Mouse (Mus musculus) megakaryocyte progenitor cell, adult 5-6 weeks (primary cell): ENCODE measurements around the gene Smad1. TPM values are rescaled to one million over a fixed set of nuclear protein-coding genes. Genes with fewer than 3 reads are reported as not detected.

Experiments
- ATAC-seq: replicated peaks from 2 replicates; pipeline ENCODE4 v1.8.0; 2016; ENCODE audit warnings: mild to moderate bottlenecking, moderate TSS enrichment, inconsistent platforms; ENCODE audit not compliant: poor library complexity
- total RNA-seq, 2 experiments: library from RNA; stranded (forward) in 1 of 2; stranded (reverse) in 1 of 2; fragments of 157-497, 149-512 nt in 1 of 2; fragments of 200-1000 nt in 1 of 2; gene quantifications; 2 replicates each; pipeline versions ENCODE4 v1.2.3 to v1.2.4; 2015 to 2017

The Smad1 gene
- total RNA-seq, 2 experiments from 2014 or later = 12.7 to 15.2 TPM

GRCm38 (mm10) chr8:79360774-79361527 is 38.4 kb downstream of the Smad1 start:
- ATAC-seq = peak; percentile 90

DNA sequence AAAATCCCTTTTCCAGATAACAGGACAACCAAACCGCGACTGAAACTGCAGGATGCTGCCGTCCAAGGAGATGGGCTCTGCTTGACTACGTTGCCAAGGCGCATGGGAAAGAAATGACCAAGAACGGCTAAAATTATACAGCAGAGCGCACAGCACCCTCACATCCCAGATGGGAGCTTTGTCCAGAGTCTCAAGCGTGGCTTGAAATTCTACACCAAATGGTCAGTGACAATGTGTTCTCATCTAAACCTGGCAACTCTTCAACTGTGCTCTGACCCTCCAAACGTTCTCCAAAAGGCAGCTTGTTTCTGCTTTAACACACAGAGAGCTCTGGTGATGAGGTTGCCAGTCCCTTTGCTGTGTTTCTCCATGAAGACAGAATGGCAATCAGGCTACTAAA is 39.0 kb downstream of the Smad1 start:
- ATAC-seq = no peak

- no peak for ATAC-seq
Observed at GRCm38 (mm10) chr8:79355721-79356434, 43.4 kb downstream of the Smad1 start.

GRCm38 (mm10) chr8:79354009-79354408 is 45.3 kb downstream of the Smad1 start:
- no peak for ATAC-seq

DNA sequence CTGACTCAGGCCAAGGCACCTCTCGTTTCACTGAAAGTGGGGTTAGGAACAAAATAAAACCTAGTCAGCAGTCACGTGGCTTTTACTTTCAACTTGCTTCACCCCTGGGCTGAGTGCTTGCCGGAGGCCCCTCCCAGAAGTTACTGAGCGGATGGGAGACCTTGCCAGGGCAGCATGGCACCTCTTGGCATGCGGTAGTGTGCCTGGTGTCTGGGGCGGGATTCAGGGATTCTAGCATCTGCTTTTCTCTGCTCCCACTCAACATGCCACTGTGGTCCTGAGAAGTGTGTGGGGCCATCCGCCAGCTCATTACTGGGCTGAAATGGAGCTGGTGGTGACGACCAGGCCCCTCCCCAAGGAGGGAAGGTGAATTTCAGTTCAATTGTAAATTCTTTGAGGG is 47.4 kb downstream of the Smad1 start:
- no peak for ATAC-seq

GRCm38 (mm10) chr8:79350805-79351204 is 48.5 kb downstream of the Smad1 start:
- no peak for ATAC-seq

DNA sequence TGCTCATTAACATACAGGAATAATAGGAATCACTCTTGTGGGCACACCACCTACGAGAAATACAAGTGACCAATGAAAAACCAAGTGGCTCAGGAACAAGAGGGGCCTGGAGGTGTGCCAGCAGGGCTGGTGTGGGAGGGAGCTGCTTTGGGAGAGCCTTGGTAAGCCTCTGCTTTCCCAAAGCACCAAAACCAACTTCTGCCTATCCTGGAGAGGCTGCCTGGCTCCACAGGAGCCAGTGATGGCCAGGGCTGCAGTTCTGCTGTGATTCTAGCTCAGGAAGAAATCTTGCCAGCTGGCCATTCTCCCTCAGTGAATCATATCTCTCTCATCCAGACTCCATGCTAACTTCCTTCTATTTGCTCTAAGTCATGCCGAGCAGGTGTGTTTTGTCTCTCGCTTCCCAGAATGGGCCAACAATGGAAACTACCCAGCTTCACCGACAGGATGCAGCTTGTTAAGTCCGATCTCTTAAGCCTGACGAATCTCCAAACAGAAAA is 49.2 kb downstream of the Smad1 start:
- peak; percentile 54 for ATAC-seq

DNA sequence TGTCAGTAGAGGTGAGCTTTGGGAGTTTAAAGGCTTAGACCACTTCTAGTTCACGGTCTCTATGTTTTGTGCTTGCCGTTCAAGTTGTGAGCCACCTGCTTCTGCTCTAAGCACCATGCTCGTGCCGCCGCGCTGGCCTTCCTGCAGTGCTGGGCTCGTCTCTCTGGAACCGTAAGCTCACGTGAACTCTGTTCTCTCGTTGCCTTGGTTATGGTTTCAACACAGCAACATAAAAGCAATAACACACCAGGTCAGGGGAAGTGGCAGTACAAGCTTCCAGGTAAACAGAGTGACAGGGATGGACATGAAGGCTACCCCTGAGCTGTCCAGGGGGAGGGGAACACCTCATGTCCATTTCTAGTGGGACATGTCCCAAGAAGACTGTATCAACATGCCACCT is 52.9 kb downstream of the Smad1 start:
- ATAC-seq = no peak

- no peak for ATAC-seq
Observed at GRCm38 (mm10) chr8:79345856-79346255, 53.5 kb downstream of the Smad1 start.

- no peak for ATAC-seq
Observed at GRCm38 (mm10) chr8:79341236-79341635, 58.1 kb downstream of the Smad1 start.

DNA sequence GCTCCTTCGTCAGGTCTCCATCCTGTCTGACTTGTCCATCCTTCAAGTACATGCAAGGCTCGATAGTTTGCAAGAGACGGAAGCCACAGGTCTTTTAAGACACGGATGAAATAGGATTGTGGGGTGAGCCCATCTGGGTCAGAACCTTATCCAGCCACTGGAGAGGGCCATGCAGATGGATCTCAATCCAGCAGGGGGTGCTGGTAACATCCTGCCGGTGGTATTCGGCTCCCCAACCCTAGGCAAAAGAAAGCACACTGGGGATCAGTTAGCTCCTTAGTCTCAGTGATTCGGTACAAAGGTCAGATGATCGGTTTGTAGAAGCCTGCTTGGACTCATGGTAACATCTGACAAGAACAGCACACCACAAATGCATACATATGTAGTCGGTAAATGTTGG is 59.8 kb downstream of the Smad1 start:
- ATAC-seq = peak; percentile 81

DNA sequence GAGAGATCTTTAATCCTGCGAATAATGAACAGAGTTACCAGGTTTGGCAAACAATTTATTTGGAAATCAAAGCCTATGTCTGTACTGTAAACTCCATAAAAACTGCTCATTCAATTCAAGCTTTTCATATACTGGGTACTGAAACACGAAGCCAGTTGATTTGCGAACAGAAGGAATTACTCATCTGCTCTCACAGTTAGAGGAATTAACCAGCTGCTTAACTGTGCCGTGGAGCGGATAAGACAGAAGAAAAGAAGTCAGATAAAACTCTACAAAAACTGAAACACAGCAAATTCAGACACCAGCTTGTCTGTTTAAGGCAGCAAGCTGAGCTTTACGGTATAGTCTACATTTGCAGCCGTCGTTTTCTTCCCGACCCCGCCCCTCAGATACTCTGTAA is 60.7 kb downstream of the Smad1 start:
- no peak for ATAC-seq

DNA sequence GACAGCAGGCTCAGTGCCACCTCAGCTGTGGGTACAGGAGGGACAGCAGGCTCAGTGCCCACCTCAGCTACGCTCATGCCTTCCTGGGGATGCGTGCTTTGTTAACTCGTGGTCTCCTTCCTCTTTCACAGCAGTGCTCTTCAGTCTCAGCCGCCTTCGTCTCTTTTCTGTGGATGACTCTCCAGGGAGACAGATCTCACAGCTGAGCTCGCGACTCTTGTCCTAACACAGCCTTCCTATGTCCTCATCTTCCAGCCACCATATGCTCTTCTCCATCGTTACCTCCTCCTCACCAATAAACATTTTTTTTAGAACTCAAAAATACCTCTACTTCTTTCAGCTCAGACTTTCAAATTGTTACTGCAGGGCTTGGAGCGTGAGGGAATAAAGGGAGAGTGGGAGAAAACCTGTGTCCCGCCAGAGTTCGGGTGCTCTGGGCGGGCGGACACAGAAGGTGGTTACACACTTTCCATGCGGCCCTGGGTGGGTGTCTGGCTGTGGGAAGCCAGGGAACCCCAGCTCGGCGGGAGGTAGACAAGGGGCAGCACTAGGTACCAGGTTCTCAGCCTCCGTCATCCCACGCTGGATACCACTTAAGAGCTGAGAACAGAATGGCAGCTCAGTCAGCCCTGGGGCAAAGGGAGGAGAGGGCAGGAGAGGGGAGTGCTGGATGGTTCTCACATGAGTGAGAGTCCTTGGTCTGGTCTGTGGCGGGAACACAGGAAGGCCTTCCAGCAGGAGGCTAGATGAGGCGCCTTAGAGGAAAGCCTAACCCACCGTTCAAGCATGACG is 67.0 kb downstream of the Smad1 start:
- ATAC-seq = no peak

DNA sequence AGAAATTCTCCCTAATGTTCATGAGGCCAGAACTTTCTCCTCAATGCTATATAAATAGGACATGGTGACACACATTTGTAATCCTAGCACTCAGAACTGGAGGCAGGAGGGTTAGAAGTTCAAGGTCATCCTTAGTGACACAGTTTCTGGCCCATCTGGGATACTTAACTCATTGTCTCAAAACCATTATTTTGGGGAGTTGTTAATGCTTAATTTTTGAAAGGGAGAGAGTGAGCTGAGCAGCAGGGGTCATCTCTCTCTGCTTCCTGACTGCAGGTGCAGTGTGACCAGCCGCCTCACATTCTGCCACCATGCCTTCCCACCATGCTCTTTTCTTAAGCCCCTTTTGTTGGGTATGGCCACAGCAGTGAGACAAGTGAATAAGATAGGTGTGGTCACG is 67.7 kb downstream of the Smad1 start:
- ATAC-seq = no peak

DNA sequence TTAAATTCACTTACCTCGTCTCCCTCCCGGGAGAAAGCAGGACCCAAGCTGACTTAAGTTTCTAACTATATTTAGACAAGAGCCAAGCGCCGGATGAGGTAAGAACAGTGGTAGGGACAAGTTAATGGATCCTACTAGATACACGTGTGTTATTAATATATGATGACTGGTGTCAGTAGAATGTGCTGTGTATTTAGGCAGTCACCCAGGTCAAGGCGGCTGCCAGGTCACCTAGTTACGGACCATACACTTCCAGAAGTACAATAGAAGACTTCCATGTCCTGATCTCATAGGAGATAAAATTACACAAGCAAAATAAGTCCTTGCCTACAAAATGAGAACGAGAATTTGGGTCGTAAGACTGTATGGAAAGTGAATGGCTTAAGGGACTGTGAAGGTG is 68.3 kb downstream of the Smad1 start:
- no peak for ATAC-seq

DNA sequence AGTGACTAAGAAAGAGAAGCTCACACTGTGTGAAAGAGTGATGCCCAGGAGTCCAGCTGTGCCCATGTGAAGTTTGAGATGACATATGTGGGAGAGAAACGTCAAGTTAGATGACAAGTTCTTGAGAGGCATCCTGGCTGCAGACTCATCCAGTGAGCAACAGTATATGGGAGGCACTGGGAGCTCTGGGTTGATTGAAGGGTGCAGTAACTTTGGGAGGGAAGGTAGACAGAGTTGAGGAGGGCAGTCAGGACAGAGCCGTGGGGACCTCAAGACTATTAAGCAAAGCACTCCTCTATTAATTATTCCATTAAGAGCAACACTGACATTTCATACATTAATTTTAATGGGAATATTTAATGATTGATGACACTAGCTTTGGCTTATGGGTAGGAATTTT is 69.6 kb downstream of the Smad1 start:
- ATAC-seq = no peak

DNA sequence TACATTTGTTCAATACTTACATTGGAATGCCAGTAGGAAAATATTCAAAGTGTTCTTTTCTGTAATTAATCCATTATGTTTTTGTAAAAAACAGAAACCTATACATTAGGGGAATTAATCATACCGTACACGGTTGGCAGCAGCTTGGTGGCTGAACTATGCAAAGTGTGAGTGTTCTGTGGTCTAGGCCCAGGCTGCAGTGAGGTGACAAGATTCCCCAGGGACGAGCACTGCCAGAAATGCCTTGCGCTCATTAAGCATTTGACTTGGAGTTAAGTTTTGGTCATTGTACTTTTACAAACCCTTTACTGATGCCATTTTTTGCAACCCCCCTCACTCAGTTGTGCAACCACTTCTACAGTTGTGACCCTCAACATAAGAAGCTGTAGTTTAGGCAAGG is 70.1 kb downstream of the Smad1 start:
- ATAC-seq = no peak

DNA sequence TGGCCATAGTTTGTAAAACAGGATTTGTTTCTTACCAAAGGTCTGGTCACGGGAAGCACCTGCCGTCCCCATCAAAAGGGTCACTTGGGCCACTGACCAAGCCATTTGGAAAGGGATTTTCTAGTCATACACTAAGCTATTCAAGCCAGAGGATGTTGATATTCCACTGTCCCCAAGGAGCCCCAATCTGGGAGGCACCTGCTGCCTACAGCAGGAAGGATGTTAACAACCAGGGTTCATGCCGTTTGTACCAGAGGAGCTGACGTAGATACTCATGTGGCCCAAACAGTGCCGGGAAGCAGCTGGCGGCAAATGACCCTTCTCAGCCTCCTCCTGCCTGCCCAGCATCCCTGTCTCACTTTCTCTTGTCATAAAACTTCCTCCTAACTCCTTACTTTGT is 73.8 kb downstream of the Smad1 start:
- ATAC-seq = no peak

- ATAC-seq = no peak
Observed at GRCm38 (mm10) chr8:79324928-79325327, 74.4 kb downstream of the Smad1 start.

DNA sequence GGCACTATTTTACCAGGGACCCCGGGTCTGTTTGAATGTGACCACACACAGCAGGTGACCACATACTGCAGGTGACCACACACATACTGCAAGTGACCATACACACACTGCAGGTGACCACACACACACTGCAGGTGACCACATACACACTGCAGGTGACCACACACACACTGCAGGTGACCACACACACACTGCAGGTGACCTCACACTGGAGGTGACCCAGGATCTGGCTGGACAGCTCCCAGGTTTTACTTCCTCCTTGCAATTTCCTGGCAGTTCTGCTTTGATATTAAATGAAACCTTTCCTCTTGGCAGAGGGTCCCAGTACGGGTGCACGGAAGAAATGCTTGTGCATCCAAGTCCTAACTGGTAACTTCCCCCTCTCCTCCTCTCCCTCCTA is 75.3 kb downstream of the Smad1 start:
- ATAC-seq = peak; percentile 74

DNA sequence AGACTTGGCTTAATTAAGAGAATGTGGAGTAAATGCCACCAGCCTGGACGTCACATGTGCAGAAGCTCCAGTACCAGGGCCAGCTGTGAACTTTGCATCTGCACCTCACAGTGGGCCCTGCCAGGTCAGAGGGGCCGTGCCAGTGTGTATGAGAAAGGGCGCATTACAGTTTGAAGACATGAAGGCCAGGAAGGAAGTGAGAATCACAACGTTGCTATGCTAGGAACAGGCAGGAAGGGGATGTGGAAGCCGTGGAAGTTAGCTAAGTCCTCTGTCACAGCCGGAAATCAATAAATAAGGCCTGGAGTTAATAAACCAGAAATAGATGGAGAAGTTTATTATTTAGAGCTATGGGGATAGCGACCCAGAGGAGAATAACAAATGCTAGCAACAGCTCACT is 76.2 kb downstream of the Smad1 start:
- peak; percentile 42; the same call in 1 of the 2 replicates for ATAC-seq

DNA sequence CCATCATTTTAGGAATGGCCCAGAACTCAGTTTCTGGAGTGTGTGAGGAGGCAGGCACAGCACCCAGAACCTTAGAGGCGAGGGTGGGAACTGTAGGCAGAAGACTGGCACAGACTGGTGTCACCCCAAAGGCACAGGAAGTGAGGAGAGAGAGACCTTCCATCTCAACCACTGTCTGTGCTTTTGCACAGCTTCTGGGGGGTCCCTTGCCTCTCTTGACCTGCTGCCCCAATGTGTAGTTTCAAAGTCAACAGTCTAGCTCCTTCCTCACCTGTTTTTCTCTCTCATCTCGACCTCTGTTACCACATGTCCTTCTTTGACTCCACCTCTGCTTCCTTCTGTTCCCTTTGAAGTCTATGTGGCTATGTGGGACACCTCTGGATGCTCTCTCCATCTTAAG is 88.5 kb downstream of the Smad1 start:
- no peak for ATAC-seq
